Mouse (Mus musculus): Measurements from ENCODE around the gene Pde2a. TPM values are rescaled to one million over a fixed set of nuclear protein-coding genes. Genes with fewer than 3 reads are reported as not detected.
A peak's percentile ranks its signal among the peaks of the same experiment; 100 is the strongest.

Pde2a gene
- total and polyA plus RNA-seq, 3 experiments = 0.08 to 0.40 TPM; not detected in 1

- dilution Hi-C loops (cut with MboI; ENCODE audit: extremely low pct_ligation_motif_present, extremely low pct_unique_long_range_greater_than_20kb, low sequenced_read_pairs) = no loop called here
Observed at GRCm38 (mm10) chr7:101382378-101382777, 39.1 kb upstream of the Pde2a start.

DNA sequence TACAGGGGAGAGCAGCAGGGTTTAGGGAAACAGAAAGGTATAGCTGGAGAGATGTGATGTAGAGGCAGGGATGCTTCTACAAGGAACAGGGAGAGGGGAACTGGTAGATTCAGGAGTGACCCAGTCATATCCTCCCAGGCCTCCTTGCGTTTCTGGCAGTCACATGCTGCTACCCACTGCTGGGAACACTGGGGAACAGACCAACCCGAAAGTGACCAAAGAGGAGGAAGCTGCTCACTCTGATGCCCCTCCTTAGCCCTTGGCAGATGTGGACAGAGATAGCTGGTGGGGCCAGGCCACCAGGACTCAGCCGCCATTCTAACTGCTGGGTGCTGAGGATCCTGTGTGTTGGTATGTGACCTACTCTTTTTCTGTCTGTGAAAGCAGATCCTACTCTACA, 37.7 kb upstream of the Pde2a start:
- no peak overlapping the region for H3K27ac ChIP-seq (ENCODE audit: insufficient read depth, low read depth)
- peaks cover 2% of the 10 kb centered on the region for H3K79me2 ChIP-seq (replicated peaks; ENCODE audit: control insufficient read depth, extremely low read depth, insufficient read depth, poor library complexity, severe bottlenecking)
- H3K36me3 ChIP-seq (replicated peaks in 1 of 2; ENCODE audit: control insufficient read depth in 1 of 2, insufficient read depth in 1 of 2, low read length in 1 of 2) = peaks cover 27 to 83% of the 10 kb centered on the region in 2 experiments
- H3K4me1 ChIP-seq (ENCODE audit: control insufficient read depth in 1 of 2, insufficient read depth in 2 of 2) = peaks cover 45 to 68% of the 10 kb centered on the region in 2 experiments
- H3K4me2 ChIP-seq (ENCODE audit: insufficient read depth, low read depth, poor library complexity, severe bottlenecking) = no peak overlapping the region
- no peak for TF ChIP-seq RAD21 (IDR thresholded peaks at IDR 0.05; ENCODE audit: low read depth, low read length)
- TF ChIP-seq NELFE (IDR thresholded peaks at IDR 0.05; ENCODE audit: low read depth, low read length) = no peak
- no peak for TF ChIP-seq USF1 (IDR thresholded peaks at IDR 0.05; ENCODE audit: low read depth, low read length)
- H3K9ac ChIP-seq (ENCODE audit: insufficient read depth, low read depth) = no peak overlapping the region
- no peaks in the 10 kb centered on the region for H3K27me3 ChIP-seq (replicated peaks)
- in situ Hi-C loops (cut with MboI; ENCODE audit: low pct_ligation_motif_present, low pct_unique_long_range_greater_than_20kb, low sequenced_read_pairs) (no loop called here), dilution Hi-C loops (cut with MboI; ENCODE audit: extremely low pct_ligation_motif_present, extremely low pct_unique_long_range_greater_than_20kb, low sequenced_read_pairs) (no loop called here)
- no peaks in the 10 kb centered on the region for H3K9me3 ChIP-seq (replicated peaks; ENCODE audit: low read length)
- H3K4me3 ChIP-seq (replicated peaks in 1 of 3; ENCODE audit: low read depth in 2 of 3, low read length in 2 of 3, poor library complexity in 1 of 3) = no peak overlapping the region
- no peak for DNase-seq (ENCODE audit: extremely low read depth)

More at GRCm38 (mm10) chr7:101382378-101382777, 39.1 kb upstream of the Pde2a start:
- H3K4me2 ChIP-seq (ENCODE audit: insufficient read depth, low read depth, poor library complexity, severe bottlenecking) = peak overlapping the region; percentile 55
- no peaks in the 10 kb centered on the region for H3K27me3 ChIP-seq (replicated peaks)
- DNase-seq (ENCODE audit: extremely low read depth) = peak; percentile 94
- peak overlapping the region in 1 of 3 experiments; percentile 21 for H3K4me3 ChIP-seq (replicated peaks in 1 of 3; ENCODE audit: low read depth in 2 of 3, low read length in 2 of 3, poor library complexity in 1 of 3)
- in situ Hi-C loops (cut with MboI; ENCODE audit: low pct_ligation_motif_present, low pct_unique_long_range_greater_than_20kb, low sequenced_read_pairs) = no loop called here
- H3K9ac ChIP-seq (ENCODE audit: insufficient read depth, low read depth) = peak overlapping the region; percentile 32; the same call in 1 of the 2 replicates
- TF ChIP-seq CTCF (conservative IDR thresholded peaks at IDR 0.05 in 1 of 2, IDR thresholded peaks at IDR 0.05 in 1 of 2; ENCODE audit: low read depth in 2 of 2, low read length in 2 of 2) (peak in 1 of 2 experiments; percentile 24; a peak in 2 of 4 replicates), EP300 (IDR thresholded peaks at IDR 0.05; ENCODE audit: low read length) (peak; percentile 45; the same call in 1 of the 2 replicates), ETS1 (conservative IDR thresholded peaks at IDR 0.05; ENCODE audit: low read depth, low read length) (peak; percentile 70), MAZ (IDR thresholded peaks at IDR 0.05; ENCODE audit: low read depth, low read length) (0 out of 2 replicates have a peak, but pooled peaks have one; percentile 35), IRF4 (IDR thresholded peaks at IDR 0.05; ENCODE audit: low read depth, low read length) (peak; percentile 34; the same call in 1 of the 2 replicates), NELFE (IDR thresholded peaks at IDR 0.05; ENCODE audit: low read depth, low read length) (no peak), MAFK (IDR thresholded peaks at IDR 0.05; ENCODE audit: insufficient replicate concordance, low read length) (peak; percentile 99), RAD21 (IDR thresholded peaks at IDR 0.05; ENCODE audit: low read depth, low read length) (no peak)
- no peaks in the 10 kb centered on the region for H3K9me3 ChIP-seq (replicated peaks; ENCODE audit: low read length)
- peak overlapping the region; percentile 42 for H3K27ac ChIP-seq (ENCODE audit: insufficient read depth, low read depth)
- H3K79me2 ChIP-seq (replicated peaks; ENCODE audit: control insufficient read depth, extremely low read depth, insufficient read depth, poor library complexity, severe bottlenecking) = peaks cover 6% of the 10 kb centered on the region
- peaks cover 14 to 69% of the 10 kb centered on the region in 2 experiments for H3K36me3 ChIP-seq (replicated peaks in 1 of 2; ENCODE audit: control insufficient read depth in 1 of 2, insufficient read depth in 1 of 2, low read length in 1 of 2)
- H3K4me1 ChIP-seq (ENCODE audit: control insufficient read depth in 1 of 2, insufficient read depth in 2 of 2) = peaks cover 46 to 77% of the 10 kb centered on the region in 2 experiments

- TF ChIP-seq MYC (IDR thresholded peaks at IDR 0.05; ENCODE audit: low read depth, low read length) = no peak
- no peak for TF ChIP-seq ZNF384 (IDR thresholded peaks at IDR 0.05; ENCODE audit: low read depth, low read length)
- TF ChIP-seq ZKSCAN1 (IDR thresholded peaks at IDR 0.05; ENCODE audit: borderline replicate concordance, low read depth, low read length) = no peak
- TF ChIP-seq JUN (IDR thresholded peaks at IDR 0.05; ENCODE audit: insufficient read depth, low read depth, low read length) = no peak
- TF ChIP-seq ZC3H11A (IDR thresholded peaks at IDR 0.05; ENCODE audit: low read depth, low read length) = no peak
- no peak for TF ChIP-seq E2F4 (IDR thresholded peaks at IDR 0.05; ENCODE audit: insufficient replicate concordance, low read depth, low read length)
- no peak for TF ChIP-seq RCOR1 (conservative IDR thresholded peaks at IDR 0.05; ENCODE audit: low read depth, low read length)
- H3K9ac ChIP-seq (ENCODE audit: insufficient read depth, low read depth) = no peak overlapping the region
- H3K27me3 ChIP-seq (replicated peaks) = no peaks in the 10 kb centered on the region
- H3K4me3 ChIP-seq (replicated peaks in 1 of 3; ENCODE audit: low read depth in 2 of 3, low read length in 2 of 3, poor library complexity in 1 of 3) = no peak overlapping the region
- in situ Hi-C loops (cut with MboI; ENCODE audit: low pct_ligation_motif_present, low pct_unique_long_range_greater_than_20kb, low sequenced_read_pairs) (no loop called here), dilution Hi-C loops (cut with MboI; ENCODE audit: extremely low pct_ligation_motif_present, extremely low pct_unique_long_range_greater_than_20kb, low sequenced_read_pairs) (no loop called here)
- H3K79me2 ChIP-seq (replicated peaks; ENCODE audit: control insufficient read depth, extremely low read depth, insufficient read depth, poor library complexity, severe bottlenecking) = no peaks in the 10 kb centered on the region; the same call in 1 of the 2 replicates
- H3K9me3 ChIP-seq (replicated peaks; ENCODE audit: low read length) = no peaks in the 10 kb centered on the region
- H3K27ac ChIP-seq (ENCODE audit: insufficient read depth, low read depth) = no peak overlapping the region
- no peak for DNase-seq (ENCODE audit: extremely low read depth)
- no peak overlapping the region for H3K4me2 ChIP-seq (ENCODE audit: insufficient read depth, low read depth, poor library complexity, severe bottlenecking)
- H3K4me1 ChIP-seq (ENCODE audit: control insufficient read depth in 1 of 2, insufficient read depth in 2 of 2) = peaks cover 35 to 57% of the 10 kb centered on the region in 2 experiments
- peaks cover 39 to 86% of the 10 kb centered on the region in 2 experiments for H3K36me3 ChIP-seq (replicated peaks in 1 of 2; ENCODE audit: control insufficient read depth in 1 of 2, insufficient read depth in 1 of 2, low read length in 1 of 2)
Observed at GRCm38 (mm10) chr7:101384931-101385330, 36.6 kb upstream of the Pde2a start.

Measured in CH12.LX (cell line).